Mouse (Mus musculus) intestine, embryonic 14.5 days (tissue): ENCODE data around the gene Olfr1408. TPM values are rescaled to one million over a fixed set of nuclear protein-coding genes. Genes with fewer than 3 reads are reported as not detected.

Source experiments
- ATAC-seq: fragments of 200-750 bp; cut with Nextera tagmentation; replicated peaks from 2 replicates; pipeline ENCODE4 v1.8.0; 2017; ENCODE audit warnings: low read depth, moderate number of reproducible peaks, moderate TSS enrichment, moderate library complexity; ENCODE audit not compliant: low FRiP score, low TSS enrichment
- DNase-seq: peaks from one replicate; pipeline ENCODE4 v3.0.0-alpha.2; 2018; ENCODE audit warnings: low spot score
- H3K27ac ChIP-seq: fragments of 300-500 bp; sonication (generic); 2 replicates; pipeline ENCODE4 v1.5.1; 2014; ENCODE audit warnings: low read depth, mild to moderate bottlenecking, control low read depth
- H3K27me3 ChIP-seq: fragments of 300-500 bp; sonication (generic); replicated peaks from 2 replicates; pipeline ENCODE4 v1.6.1; 2014; ENCODE audit warnings: low read length, control low read depth; ENCODE audit not compliant: control insufficient read depth, insufficient read depth
- H3K36me3 ChIP-seq: fragments of 300-500 bp; sonication (generic); 2 replicates; pipeline ENCODE4 v1.6.1; 2014; ENCODE audit warnings: low read length, control low read depth; ENCODE audit not compliant: control insufficient read depth, insufficient read depth
- H3K4me1 ChIP-seq: fragments of 300-500 bp; sonication (generic); replicated peaks from 2 replicates; pipeline ENCODE4 v1.6.1; 2014; ENCODE audit warnings: low read length, control low read depth, mixed read lengths; ENCODE audit not compliant: control insufficient read depth, insufficient read depth
- H3K4me2 ChIP-seq: fragments of 300-500 bp; sonication (generic); 2 replicates; pipeline ENCODE4 v1.6.1; 2014; ENCODE audit warnings: low read length
- H3K4me3 ChIP-seq: fragments of 300-500 bp; sonication (generic); 2 replicates; pipeline ENCODE4 v1.5.1; 2014; ENCODE audit warnings: low read depth, low read length, control low read depth, mixed read lengths
- H3K9ac ChIP-seq: fragments of 300-500 bp; sonication (generic); 2 replicates; pipeline ENCODE4 v1.6.1; 2014; ENCODE audit warnings: mild to moderate bottlenecking, low read length
- H3K9me3 ChIP-seq: fragments of 300-500 bp; sonication (generic); 2 replicates; pipeline ENCODE4 v1.6.1; 2016; ENCODE audit warnings: low read length, control low read depth; ENCODE audit not compliant: control insufficient read depth
- WGBS: fragments of 180-500 bp; shearing (Covaris S2); extraction: QIAGEN DNeasy Blood & Tissue Kit; methylation state at CpG from one replicate; pipeline ENCODE4 v1.1.7; 2014; 5-methylcytosine and 5-hydroxymethylcytosine counted together
- polyA plus RNA-seq: library from polyadenylated mRNA; unstranded; fragments of >200 nt; fragmentation: Nextera tagmentation; extraction: Ambion mirVana; gene quantifications from 2 replicates; pipeline ENCODE4 v1.2.1, GENCODE M21; 2014

The Olfr1408 gene
- polyA plus RNA-seq, result not detected in 2 replicates

DNA sequence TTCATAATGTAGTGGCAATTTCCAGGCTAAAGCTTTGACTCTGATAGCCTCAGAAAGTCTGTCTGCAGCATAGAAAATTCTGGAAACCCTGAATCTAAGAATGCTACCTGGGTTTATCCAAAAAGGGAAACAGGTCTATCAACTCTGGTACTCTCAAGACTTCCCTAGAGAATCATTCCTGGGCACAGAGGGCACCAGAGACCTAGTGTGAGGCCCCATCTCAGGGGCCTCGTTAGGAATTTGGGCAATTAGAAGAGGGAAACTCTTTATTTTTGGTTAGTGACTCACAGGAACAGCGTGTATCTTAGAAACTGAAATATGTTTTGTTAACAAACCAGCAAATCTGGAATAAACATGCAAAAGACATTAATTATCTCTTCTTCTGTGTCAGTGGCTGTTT lies at the start of gene Olfr1408:
Olfr1408 (minus strand) TSS at position 101 of the 400 bp plus-strand sequence.
- 70% methylated on average over 2 of the region's 2 CpGs for WGBS
- Histone ChIP-seq H3K9ac (no peak within 1 kb of the TSS), H3K4me2 (no peak within 1 kb of the TSS), H3K27me3 (no peaks in the 10 kb centered on the region), H3K4me3 (no peak within 1 kb of the TSS), H3K9me3 (no peaks in the 10 kb centered on the region), H3K36me3 (no peaks in the 10 kb centered on the region), H3K4me1 (no peaks in the 10 kb centered on the region), H3K27ac (no peak within 1 kb of the TSS)
- DNase-seq, result no peak
- no peak for ATAC-seq

- Histone ChIP-seq H3K4me3 (no peak overlapping the region), H3K9me3 (no peaks in the 10 kb centered on the region), H3K27ac (no peak overlapping the region), H3K9ac (no peak overlapping the region), H3K36me3 (no peaks in the 10 kb centered on the region), H3K4me2 (no peak overlapping the region), H3K27me3 (no peaks in the 10 kb centered on the region), H3K4me1 (no peaks in the 10 kb centered on the region)
- ATAC-seq (no peak; the same call in 1 of the 2 replicates), DNase-seq (no peak)
Measured at GRCm38 (mm10) chr1:173174154-173174842, 37.1 kb upstream of the Olfr1408 start.

Other genes with a start within 250 kb of the Olfr1408 start
- gene Apcs, start 242.3 kb downstream of the Olfr1408 start, polyA plus RNA-seq, result 0.87 and 1.6 TPM in 2 replicates
- gene Olfr16, start 187.0 kb downstream of the Olfr1408 start, polyA plus RNA-seq, result not detected in 2 replicates
- gene Olfr1406, start 53.3 kb upstream of the Olfr1408 start, polyA plus RNA-seq, result not detected in 2 replicates
- not detected in 2 replicates for gene Olfr218, start 60.4 kb upstream of the Olfr1408 start, polyA plus RNA-seq
- not detected in 2 replicates for gene Olfr1404, start 75.0 kb upstream of the Olfr1408 start, polyA plus RNA-seq
- not detected in 2 replicates for gene Fcer1a, start 89.8 kb upstream of the Olfr1408 start, polyA plus RNA-seq
- not detected in 2 replicates for gene Olfr418, start 128.6 kb upstream of the Olfr1408 start, polyA plus RNA-seq
- not detected in 2 replicates for gene Mptx2, start 140.4 kb upstream of the Olfr1408 start, polyA plus RNA-seq
- 1.1 and 1.2 TPM in 2 replicates for gene Ackr1, start 196.4 kb upstream of the Olfr1408 start, polyA plus RNA-seq
- gene Aim2, start 213.5 kb upstream of the Olfr1408 start, polyA plus RNA-seq, result 2.8 and 3.9 TPM in 2 replicates
- gene Cadm3, start 230.3 kb upstream of the Olfr1408 start, polyA plus RNA-seq, result 7.6 and 7.7 TPM in 2 replicates